Mouse (Mus musculus) thymus, postnatal 14 days (tissue): ENCODE measurements around the gene A430078G23Rik.
"Not testable (repeated sequence)": the region's sequence is repeated elsewhere in the genome, so short reads cannot be mapped to it uniquely, and the experiment has no call there.

ENCODE experiments used
- DNase-seq: peaks from one replicate; pipeline ENCODE4 v3.0.0; 2021

Gene A430078G23Rik

DNA sequence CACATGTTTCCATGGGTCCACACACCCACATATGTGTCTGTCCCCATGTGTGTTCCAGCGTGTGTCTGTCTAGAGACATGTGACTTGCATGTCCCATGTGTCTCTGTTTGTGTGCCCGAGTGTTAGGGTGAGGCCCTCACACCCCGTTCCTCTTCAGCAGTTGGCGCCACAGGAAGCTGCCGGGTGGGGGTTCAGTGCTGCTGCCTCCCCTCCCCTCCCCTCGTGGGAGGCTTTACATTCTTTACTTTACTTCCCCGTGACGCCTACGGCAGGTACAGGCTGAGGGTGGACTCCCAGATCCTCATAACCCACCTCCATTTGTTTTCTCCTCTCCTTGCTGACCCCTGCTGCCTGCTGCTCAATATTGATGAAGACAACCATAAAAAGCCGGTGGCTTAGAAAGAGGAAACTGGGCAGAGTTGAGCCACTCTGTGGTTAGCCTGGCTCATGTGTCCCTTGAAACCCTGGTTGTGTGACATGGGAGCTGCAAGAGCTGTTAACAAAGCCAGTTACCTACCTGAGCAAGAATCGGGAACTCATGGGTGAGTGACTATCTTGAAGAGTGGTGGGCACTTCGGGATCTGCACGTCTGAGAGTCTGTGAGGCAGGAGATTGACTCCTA, at the start of gene A430078G23Rik:
TSS of gene A430078G23Rik (plus strand) at position 227 of the 622 bp plus-strand sequence.
- DNase-seq, result peak; percentile 87

DNA sequence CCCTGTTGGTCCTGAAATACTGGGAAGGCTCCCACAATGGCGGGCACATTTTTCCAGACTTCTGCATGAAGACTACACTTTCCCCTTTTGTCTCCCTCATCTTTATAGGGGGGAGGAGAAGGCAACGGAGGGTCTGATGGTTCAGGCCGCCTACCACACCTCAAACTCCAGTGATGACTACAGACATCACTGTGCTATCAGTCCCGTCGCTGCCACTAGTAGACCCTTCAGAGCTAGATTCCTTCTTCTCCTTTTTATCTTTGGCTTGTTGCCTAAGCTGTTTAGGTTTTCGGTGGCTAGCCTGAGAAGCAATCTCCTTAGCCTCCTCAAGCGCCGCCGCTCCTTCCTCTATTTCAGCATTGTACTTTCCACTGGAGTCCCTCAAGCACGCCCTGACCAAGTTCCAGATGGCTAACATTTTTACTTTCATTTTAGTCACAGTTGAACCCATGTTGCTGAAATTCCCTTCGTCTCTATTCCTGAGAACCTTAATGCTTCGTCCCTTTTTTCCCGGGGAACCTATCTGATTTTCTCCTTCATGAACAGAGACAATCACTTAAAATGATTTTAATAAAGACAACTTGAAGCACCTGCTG, 44.9 kb upstream of the A430078G23Rik start:
- DNase-seq, result not testable (repeated sequence)

DNA sequence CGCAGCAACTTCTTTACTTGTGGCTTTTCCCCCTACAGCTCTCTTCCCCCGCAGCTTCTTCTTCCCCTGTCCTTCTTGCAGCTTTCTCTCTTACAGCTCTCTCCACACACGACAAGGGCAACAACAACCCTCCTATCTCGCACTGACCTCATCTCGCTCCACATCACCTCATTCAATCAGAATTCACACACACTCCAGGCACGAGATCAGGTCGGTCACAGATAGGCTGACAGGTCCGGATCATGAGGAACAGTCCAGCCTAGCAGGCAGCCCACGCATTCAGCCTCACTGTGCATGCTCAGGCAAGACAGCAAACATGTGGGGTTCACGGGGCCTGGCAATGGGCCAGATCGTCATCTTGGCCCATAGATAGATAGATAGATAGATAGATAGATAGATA, 43.6 kb upstream of the A430078G23Rik start:
- no peak for DNase-seq

DNA sequence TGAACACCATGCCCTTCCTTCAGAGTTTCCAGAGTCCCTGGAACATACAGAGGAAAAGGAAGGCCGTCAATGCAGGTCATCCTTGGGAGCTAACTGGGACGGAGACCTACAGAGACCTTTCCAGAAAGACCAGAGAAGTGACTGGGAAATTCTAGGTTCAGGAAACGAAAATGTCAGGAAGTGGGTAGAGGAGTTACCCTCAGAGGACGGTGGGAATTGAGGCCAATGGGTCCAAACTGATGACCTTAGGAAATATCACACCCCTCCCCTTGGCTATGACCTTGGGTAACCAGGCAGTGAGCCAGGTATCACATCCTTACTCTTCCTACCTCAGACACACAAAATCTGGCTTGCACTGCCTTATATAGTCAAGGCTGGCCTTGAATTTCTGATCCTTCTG, 41.7 kb upstream of the A430078G23Rik start:
- DNase-seq, result no peak

DNA sequence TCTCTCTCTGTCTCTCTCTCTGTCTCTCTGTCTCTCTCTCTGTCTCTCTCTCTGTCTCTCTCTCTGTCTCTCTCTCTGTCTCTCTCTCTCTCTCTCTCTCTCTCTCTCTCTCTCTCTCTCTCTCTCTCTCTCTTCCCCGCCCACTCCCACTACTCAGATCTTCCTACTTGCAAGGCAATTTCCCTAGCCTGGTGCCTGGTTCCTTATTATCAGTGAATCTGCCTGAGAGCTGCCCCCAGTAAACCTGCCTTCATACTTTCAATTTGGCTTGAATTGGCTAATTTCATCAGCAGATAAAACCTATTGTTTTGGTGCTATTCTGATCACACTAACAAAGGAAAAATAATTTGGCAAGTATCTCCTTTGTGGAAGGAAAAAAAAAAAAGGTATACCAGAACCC, 39.8 kb upstream of the A430078G23Rik start:
- not testable (repeated sequence) for DNase-seq

DNA sequence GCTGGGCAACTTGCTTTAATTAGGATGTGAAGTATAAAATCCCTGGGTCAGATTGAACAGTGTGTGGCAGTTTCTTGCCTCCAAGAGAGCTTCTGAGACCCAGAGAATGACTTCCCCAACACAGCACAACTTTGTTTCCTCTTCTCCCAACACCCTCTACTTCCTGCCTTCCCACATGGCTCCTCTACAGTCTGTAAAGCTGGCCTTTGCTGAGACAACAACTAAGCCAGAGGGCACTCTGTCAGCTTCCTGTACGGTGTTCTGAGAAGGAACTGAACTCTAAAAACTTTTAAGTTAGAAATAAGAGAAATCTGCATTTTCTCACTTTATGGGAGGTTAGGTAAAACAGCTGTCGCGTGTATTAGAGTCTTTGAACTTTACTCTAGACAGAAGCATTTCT, 39.4 kb upstream of the A430078G23Rik start:
- DNase-seq, result no peak

DNA sequence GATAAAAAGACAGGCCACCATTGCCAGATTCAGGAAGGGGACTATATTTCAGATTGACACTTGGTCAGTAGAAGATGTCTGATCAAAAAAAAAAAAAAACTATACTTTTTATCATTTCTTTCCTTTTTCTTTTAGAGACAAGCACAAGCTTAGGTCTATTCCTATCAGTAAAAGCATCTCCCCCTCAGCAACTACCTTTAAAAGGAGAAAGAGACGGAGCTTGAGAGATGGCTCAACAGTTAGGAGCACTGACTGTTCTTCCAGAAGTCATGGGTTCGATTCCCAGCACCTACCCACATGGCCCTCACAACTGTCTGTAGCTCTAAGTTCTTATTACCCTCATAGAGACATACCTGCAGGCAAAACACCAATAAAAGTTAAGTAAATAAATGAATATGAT, 38.9 kb upstream of the A430078G23Rik start:
- no peak for DNase-seq

DNA sequence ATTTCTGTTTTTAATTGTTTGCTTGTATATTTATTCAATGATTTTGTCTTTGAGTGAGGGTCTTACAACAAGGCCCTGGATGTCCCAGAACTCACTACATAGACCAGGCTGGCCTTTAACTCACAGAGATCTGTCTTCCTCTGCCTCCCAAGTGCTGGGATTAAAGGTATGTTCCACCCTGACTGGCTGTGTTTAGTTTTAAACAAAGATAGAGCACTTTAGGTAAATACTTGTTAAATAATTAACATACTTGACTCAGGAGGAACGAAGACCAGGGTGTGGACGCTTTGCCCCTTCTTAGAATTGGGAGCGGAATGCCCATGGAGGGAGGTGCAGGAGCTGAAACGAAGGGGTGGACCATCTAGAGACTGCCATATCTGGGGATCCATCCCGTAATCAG, 36.6 kb upstream of the A430078G23Rik start:
- DNase-seq, result no peak

DNA sequence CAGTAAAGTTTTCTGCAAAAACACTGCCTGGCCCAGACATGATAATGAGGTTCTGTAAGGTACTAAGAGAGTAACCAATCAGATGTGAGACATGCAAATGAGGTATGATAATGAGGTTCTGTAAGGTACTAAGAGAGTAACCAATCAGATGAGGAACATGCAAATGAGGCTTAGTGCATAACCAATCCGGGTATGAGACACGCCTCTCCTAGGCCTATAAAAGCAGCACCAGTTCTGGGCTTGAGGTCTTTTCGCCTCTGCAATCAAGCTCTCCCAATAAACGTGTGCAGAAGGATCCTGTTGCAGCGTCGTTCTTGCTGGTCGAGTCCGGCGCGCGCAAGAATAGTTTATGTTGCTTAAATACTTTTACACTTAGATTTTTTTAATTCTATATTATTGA, 33.9 kb upstream of the A430078G23Rik start:
- not testable (repeated sequence) for DNase-seq

DNA sequence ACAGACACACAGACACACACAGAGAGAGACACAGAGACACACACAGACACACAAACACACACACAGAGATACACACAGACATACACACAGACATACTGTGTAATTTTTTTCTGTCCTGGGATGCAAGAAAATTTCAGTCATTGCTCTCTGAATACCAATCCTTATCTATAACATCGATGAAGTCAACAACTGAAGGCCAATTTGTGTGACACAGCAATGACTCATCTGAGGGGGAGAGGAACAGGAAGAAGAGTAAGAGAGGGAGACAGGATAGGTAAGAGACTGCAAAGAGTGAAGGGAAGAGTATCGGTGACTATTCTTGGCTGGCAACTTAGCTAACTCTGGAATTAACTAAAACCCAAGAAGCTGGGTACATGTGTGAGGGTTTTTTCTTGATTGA, 29.0 kb upstream of the A430078G23Rik start:
- no peak for DNase-seq

DNA sequence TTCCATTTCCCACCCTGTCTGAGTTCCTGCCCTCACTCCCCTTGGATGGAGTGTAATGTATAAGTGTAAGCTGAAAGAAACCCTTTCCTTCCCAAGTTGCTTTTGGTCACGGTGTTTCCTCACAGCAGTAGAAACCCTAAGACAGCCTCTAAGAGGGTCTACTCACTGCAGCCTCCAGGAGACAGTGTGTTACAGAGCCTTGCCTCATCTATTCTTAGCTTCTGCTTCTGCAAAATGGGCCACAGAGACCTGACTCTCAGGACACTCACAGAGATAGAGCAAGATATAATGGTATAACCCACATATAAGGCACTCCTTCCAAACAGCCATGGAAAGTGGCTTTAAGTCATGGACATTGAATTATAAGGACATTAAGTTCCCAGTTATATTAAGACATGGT, 26.2 kb upstream of the A430078G23Rik start:
- DNase-seq, result no peak

DNA sequence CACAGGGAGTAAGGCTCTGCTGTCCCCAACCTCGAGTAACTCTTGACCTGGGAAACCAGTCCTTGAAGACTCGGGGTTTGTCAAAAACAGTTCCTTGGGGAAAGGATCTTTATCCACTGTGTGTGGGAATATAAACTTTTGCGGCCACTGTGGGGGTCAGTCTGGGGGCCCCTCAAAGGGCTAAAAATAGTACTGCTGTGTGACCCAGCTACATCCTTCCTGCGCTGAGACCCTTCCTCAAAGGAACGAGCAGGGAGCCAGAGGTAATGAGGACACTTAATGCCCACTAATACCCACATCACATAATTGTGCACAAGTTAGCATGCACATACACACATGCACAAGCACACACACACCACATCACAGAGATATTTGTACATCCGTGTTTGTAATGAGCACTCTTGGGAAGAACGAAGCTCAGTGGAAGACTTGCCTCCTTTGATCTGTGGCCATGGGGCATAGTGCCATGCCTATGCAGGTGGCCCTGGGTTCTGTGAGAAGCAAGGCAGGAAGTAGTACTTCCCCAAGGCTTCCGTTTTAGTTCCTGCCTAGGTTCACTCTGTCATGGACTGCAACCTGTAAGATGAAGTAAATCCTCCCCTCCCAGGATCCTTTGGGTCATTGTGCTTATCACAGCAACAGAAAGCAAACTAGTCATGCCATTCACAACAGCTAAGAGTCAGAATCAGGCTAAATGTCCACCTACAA, 25.5 kb upstream of the A430078G23Rik start:
- peak; percentile 64 for DNase-seq

DNA sequence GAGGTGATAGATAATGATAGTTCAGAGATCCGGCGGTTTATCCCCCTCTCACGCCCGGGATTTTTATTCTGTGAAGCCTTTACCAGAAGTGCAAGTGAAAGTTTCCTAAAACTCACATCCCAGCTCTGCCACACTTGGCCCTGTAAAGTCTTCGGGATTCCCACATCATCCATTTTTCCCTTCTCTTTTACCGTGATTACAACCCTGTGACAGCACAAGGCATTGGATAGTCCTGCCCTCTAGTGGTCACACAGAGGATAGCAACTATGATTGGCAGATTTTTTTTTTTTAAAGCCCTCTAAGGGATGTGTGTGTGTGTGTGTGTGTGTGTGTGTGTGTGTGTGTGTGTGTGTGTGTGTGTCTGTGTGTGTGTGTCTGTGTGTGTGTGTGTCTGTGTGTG, 22.6 kb upstream of the A430078G23Rik start:
- DNase-seq, result peak; percentile 48

DNA sequence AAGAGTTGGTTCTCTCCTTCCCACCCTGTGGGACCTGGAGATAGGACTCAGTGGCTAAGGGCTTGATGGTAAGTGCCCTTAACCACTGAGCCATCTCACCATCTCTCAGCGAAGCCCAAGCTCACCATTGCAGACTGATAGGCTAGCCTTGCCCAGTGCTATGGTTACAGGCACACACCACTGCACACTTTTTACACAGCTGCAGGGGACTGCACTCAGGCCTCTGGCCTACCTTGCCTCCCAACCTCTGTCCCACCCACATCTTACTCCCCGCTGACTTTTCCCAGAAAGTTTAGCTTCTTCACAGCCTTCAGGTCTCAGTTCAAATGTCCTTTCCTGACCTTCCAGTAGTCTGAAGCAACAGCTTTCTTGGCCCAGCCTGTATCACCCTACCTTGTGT, 21.5 kb upstream of the A430078G23Rik start:
- DNase-seq, result no peak

DNA sequence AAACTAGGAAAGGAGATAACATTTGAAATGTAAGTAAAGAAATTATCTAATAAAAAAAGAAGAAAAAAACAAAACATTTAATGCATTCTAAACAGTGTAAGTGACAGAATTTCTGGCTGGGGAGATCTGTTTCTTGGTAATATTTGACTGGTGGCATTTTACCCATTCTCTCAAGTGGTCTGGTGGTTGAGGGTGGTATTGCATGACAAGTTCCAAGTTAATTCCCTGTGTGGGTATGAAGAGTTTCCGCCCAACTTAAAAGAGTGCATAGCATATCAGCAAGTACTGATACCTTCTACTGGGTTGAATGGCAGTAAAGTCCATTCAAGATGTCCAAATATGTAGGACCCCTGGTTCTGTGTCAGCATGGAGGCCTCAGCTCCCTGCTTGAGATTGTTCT, 17.3 kb upstream of the A430078G23Rik start:
- no peak for DNase-seq

DNA sequence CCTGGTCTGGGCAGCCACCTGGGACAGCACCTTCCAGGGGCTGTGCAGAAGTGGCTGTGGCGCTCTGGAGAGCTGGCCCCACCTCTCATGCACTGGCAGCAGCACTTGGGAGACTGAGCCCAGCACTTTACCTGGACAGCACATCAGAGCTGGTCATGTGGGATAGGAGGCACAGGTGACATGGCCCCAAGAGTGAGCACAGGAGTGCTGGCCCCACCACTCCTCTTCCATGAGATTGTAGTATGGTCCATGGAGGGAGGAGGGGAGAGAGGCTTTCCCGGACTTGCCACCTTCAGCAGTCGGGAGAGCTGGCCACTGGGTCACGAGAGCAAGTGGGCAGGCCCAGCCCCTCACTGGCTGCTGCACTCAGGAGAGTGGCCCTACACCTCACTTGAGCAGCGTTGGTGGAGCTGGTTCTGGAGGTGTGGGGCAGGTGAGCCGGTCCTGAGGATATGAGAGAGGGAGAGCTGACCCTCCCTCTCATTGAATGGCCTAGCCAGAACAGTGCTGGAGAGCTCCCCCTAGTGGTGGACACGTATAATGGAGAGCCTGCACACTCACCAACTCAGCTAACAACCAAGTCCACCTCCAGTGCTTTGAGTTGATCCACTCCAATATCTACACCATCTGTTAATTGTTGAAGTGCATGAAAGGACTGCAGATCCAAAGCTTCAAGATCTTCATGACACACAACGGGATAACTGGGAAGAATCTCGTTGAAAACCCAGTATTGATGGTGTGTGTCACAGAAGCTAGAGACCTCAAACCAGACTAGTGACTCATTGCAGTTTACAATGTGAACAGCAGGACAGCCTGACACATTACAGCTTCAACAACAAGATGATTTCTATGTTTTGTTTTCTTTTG, 16.3 kb upstream of the A430078G23Rik start:
- peak; percentile 70 for DNase-seq

DNA sequence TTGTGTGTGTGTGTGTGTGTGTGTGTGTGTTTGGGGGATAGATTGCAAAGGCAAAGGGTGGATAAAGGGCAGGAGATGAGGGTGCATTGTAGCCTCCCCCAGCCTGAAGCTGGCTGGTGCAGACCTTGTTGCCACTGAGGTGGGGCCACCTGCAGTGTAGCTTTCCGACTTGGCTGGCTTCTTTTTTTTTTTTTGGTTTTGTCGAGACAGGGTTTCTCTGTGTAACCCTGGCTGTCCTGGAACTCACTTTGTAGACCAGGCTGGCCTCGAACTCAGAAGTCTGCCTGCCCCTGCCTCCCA, 15.7 kb upstream of the A430078G23Rik start:
- DNase-seq, result not testable (repeated sequence)

DNA sequence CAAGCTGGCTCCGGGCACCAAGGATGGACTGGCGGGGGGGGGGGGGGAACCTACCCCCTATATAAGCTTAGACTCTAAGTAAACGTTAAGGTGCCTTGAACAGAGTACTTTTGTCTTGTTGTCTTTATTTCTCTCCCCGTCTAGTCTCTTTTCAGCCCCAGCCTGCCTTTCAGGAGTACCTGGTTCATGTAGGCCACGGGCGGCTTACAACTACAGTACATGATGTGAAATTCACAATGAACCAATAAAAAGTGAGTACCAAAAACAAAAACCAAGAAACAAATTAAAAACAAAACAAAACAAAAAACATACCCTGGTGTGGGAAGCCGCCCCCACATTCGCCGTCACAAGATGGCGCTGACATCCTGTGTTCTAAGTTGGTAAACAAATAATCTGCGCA, 15.2 kb upstream of the A430078G23Rik start:
- no peak for DNase-seq

DNA sequence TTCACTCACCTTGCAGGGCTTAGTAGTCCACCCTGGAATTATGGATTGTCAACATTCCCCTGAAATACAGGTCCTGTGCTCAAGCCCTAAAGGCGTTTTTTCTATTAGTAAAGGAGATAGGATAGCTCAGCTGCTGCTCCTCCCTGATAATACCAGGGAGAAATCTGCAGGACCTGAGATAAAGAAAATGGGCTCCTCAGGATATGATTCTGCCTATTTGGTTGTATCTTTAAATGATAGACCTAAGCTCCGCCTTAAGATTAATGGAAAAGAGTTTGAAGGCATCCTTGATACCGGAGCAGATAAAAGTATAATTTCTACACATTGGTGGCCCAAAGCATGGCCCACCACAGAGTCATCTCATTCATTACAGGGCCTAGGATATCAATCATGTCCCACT, 12.5 kb upstream of the A430078G23Rik start:
- DNase-seq, result not testable (repeated sequence)

DNA sequence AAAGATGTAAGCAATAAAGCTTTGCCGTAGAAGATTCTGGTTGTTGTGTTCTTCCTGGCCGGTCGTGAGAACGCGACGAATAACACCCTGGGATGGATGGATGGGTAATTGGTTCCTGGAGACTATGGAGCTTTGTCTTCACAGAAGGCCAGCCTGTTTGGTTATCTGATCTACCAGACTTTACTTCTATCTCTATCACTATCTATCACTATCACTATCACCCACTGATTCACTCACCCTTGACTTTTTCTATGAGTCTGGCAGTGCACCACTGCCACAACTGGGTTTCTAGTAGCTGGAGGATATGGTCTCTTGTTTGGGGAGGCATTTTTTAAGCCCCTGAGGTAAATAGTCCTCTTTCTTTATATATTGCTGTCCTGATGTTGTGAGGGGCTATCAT, 7.9 kb upstream of the A430078G23Rik start:
- DNase-seq, result no peak

DNA sequence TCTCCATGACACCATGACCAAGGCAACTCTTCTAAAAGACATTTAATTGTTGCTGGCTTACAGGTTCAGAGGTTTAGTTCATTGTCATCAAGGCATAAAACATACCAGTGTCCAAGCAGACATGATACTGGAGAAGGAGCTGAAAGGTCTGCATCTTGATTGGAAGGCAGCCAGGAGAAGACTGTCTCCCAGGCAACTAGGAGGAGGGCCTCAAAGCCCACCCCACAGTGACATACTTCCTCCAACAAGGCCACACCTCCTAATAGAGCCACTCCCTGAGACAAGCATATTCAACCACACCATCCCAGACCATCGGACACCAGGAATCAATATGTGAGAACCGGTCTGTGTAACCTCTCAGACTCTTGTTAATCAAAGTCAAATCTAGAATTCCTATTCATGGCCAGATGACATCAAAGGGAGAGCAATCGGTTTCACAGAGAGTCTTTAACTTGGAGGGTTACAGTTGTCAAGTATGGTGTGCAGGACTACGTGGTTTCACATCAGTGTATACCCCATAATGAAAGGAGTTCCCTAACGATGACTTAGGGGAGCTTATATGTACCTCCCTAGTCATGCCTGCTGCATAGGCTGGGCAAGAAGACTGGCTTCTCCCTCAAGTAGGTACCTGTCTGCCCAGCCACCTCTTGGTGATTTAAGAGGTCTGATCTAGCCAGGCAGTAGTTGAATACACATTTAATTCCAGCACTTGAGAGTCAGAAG, 6.4 kb upstream of the A430078G23Rik start:
- DNase-seq, result no peak

DNA sequence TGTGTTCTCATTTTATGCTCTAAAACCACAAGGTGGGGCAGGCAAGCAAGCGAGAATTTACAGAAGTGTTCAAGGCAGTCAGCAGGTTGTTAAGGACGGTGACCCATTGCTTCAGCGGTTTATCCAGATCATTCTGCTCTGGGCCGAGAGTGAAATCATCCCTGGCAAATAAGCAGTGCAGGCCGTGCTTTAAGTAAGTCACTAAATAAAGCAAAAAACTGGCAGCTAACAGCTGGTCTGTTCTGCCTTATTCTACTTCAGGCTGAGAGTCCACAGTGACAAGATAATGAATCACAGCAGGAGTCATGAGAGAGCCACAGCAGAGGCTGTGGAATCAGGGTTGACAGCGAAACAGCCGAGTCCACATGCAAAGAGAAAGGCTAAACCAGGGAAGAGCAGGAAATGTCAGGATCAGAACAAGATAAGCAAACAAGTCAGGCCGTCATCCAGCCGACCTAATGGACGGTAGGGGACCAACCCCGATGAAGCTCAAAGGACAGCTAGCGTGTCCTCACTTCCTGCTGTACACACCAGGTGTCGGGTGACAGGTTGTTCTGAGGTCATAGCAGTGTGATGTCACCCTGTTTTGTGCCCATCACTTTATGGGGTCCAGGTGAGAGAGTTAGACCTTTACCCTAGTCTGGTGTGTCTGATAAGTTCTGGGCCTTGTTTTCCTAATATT, 4.9 kb upstream of the A430078G23Rik start:
- no peak for DNase-seq
